Mouse (Mus musculus): ENCODE measurements around the gene Ccdc38. TPM values are rescaled to one million over a fixed set of nuclear protein-coding genes. Genes with fewer than 3 reads are reported as not detected.
"Not testable (repeated sequence)": the region's sequence is repeated elsewhere in the genome, so short reads cannot be mapped to it uniquely, and the experiment has no call there.

Gene Ccdc38
- polyA plus RNA-seq, 1 experiment from 2014 or later, result 0.45 TPM

DNA sequence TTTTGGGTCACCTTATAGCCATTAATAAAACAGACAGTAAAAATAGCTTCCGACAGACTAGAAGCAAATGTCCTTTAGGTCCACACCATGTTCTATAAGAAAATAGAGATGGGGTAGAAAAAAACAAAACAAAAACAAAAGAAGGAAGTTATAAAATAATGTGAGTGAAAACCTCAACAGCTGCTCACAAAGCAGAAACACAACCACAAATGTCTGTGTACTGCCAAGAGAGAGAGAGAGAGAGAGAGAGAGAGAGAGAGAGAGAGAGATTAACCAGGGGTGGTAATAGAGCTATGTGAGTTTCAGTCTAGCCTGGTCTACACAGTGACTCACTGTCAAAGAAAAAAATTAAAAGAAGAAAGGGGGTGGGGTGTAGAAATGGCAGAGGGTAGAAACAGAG is 1.2 kb downstream of the Ccdc38 start:
- WGBS, result 83% methylated on average over 1 of the region's 1 CpGs
- no peak overlapping the region for H3K4me2 ChIP-seq (ENCODE audit: low read depth, low read length, severe bottlenecking)
- H3K4me3 ChIP-seq (ENCODE audit: low read depth, low read length), result no peak overlapping the region
- DNase-seq (ENCODE audit: low spot score) (no peak), ATAC-seq (replicated peaks; ENCODE audit: low FRiP score) (no peak)
- H3K4me1 ChIP-seq (replicated peaks; ENCODE audit: control insufficient read depth, insufficient read depth, low read length), result no peaks in the 10 kb centered on the region; the same call in 1 of the 2 replicates
- H3K27ac ChIP-seq (ENCODE audit: low read depth, low read length), result no peak overlapping the region
- H3K9me3 ChIP-seq (ENCODE audit: control insufficient read depth, low read length), result no peaks in the 10 kb centered on the region
- no peaks in the 10 kb centered on the region; the same call in 1 of the 2 replicates for H3K27me3 ChIP-seq (ENCODE audit: control insufficient read depth, insufficient read depth, low read length)
- no peaks in the 10 kb centered on the region for H3K36me3 ChIP-seq (ENCODE audit: control insufficient read depth, insufficient read depth, low read length)
- H3K9ac ChIP-seq (ENCODE audit: low read length), result no peak overlapping the region

DNA sequence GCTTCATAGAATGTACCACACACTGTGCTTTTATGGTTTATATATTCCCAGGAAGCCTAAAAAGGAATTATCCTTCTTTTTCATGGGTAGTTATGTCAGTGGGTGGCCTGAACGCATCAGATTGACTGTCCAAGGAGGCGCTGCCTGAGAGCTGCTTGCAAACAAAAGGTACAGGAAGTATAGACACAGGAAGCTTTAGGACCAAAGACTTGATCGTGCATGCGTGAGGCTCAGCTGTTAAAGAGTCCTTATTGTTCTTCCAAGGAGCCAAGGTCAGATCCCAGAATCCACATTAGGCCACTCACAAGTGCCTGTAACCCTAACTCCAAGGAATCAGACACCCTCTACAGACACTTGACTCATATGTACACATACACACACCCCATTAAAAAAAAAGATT is 1.9 kb downstream of the Ccdc38 start:
- H3K27me3 ChIP-seq (ENCODE audit: control insufficient read depth, insufficient read depth, low read length), result no peaks in the 10 kb centered on the region; the same call in 1 of the 2 replicates
- no peak overlapping the region for H3K9ac ChIP-seq (ENCODE audit: low read length)
- H3K4me3 ChIP-seq (ENCODE audit: low read depth, low read length), result no peak overlapping the region
- no peaks in the 10 kb centered on the region for H3K36me3 ChIP-seq (ENCODE audit: control insufficient read depth, insufficient read depth, low read length)
- no peaks in the 10 kb centered on the region; the same call in 1 of the 2 replicates for H3K4me1 ChIP-seq (replicated peaks; ENCODE audit: control insufficient read depth, insufficient read depth, low read length)
- no peak overlapping the region for H3K4me2 ChIP-seq (ENCODE audit: low read depth, low read length, severe bottlenecking)
- no peak overlapping the region for H3K27ac ChIP-seq (ENCODE audit: low read depth, low read length)
- no peaks in the 10 kb centered on the region for H3K9me3 ChIP-seq (ENCODE audit: control insufficient read depth, low read length)
- WGBS, result 32% methylated on average over 4 of the region's 4 CpGs
- ATAC-seq (replicated peaks; ENCODE audit: low FRiP score) (no peak), DNase-seq (ENCODE audit: low spot score) (no peak)

DNA sequence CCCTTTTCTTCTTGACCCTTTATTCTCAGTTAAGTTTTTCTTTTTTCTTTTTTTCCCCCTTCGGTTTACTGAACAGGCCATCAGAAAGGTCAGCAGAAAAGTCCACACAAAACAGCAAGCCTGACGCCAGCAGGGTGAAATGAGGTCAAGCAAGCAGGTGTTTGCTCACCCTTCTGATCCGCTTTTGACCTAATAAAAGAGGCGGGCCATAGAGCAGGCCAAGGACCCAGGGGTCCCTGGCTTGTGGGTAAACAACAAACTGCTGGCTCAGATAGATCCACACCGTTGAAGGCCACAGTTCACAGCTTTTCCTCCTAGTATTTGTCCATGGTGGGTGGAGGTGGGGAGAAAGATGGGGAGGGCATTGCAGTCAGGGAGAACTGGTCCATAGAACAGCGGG is 2.7 kb downstream of the Ccdc38 start:
- Histone ChIP-seq H3K4me3 (ENCODE audit: low read depth, low read length) (no peak overlapping the region), H3K4me1 (replicated peaks; ENCODE audit: control insufficient read depth, insufficient read depth, low read length) (no peaks in the 10 kb centered on the region; the same call in 1 of the 2 replicates), H3K4me2 (ENCODE audit: low read depth, low read length, severe bottlenecking) (no peak overlapping the region), H3K9ac (ENCODE audit: low read length) (no peak overlapping the region), H3K27ac (ENCODE audit: low read depth, low read length) (no peak overlapping the region), H3K27me3 (ENCODE audit: control insufficient read depth, insufficient read depth, low read length) (no peaks in the 10 kb centered on the region; the same call in 1 of the 2 replicates), H3K9me3 (ENCODE audit: control insufficient read depth, low read length) (no peaks in the 10 kb centered on the region), H3K36me3 (ENCODE audit: control insufficient read depth, insufficient read depth, low read length) (no peaks in the 10 kb centered on the region)
- DNase-seq (ENCODE audit: low spot score), result no peak
- WGBS, result 58% methylated on average over 6 of the region's 6 CpGs
- no peak for ATAC-seq (replicated peaks; ENCODE audit: low FRiP score)

DNA sequence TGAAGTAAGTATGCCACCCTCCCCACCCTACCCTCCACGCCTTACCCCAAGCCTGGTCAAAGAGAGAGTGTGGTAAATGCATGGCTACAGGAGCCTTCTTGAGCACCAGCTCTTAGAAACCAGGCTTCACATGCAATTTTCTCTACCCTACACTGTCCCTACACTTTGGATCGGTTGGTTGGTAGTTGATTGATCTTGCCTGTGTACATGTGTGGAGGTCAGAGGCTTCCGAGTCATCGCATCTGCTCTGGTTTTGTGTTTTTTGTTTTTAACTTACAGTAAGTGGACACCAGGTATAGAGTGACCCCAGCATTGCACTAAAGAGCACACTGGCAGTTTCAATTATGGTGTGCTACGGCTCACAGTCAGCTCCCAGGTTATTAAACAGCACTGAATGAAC is 3.7 kb downstream of the Ccdc38 start:
- ATAC-seq (replicated peaks; ENCODE audit: low FRiP score) (no peak), DNase-seq (ENCODE audit: low spot score) (no peak)
- WGBS, result 81% methylated on average over 5 of the region's 5 CpGs

DNA sequence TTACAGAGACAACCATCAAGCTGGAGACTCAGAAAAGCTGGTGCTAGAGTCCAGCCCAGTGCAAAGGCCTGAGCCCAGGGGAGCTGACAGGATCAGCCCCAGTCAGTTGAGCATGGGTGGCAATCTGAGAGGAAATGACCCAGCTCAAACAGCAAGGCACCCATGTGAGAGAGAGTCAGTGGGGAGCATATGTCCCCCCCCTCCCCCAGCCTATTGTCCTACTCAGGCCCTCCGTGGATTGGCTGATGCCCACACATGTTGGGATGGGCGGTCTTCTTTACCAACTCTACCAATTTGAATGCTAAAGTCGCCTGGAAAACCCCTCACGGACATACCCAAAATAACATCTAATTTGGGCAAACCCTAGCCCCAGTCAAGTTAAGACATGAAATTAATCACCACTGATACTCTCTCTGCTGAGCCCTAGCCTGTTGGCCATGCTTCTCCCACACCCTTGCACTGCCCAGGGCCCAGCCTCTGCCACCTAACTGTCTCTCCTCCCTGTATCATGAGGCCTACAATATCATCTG is 7.4 kb downstream of the Ccdc38 start:
- ATAC-seq (replicated peaks; ENCODE audit: low FRiP score), result peak; percentile 36; the same call in 1 of the 2 replicates
- H3K9me3 ChIP-seq (ENCODE audit: control insufficient read depth, low read length), result no peaks in the 10 kb centered on the region
- no peaks in the 10 kb centered on the region for H3K27me3 ChIP-seq (ENCODE audit: control insufficient read depth, insufficient read depth, low read length)
- H3K36me3 ChIP-seq (ENCODE audit: control insufficient read depth, insufficient read depth, low read length), result no peaks in the 10 kb centered on the region
- H3K4me1 ChIP-seq (replicated peaks; ENCODE audit: control insufficient read depth, insufficient read depth, low read length), result no peaks in the 10 kb centered on the region
- no peak for DNase-seq (ENCODE audit: low spot score)
- WGBS, result 96% methylated on average over 4 of the region's 4 CpGs
- no peak overlapping the region for H3K4me2 ChIP-seq (ENCODE audit: low read depth, low read length, severe bottlenecking)
- H3K9ac ChIP-seq (ENCODE audit: low read length), result no peak overlapping the region
- no peak overlapping the region for H3K4me3 ChIP-seq (ENCODE audit: low read depth, low read length)
- H3K27ac ChIP-seq (ENCODE audit: low read depth, low read length), result no peak overlapping the region

More for the DNA sequence above, 3.7 kb downstream of the Ccdc38 start:
- Histone ChIP-seq H3K27me3 (ENCODE audit: control insufficient read depth, insufficient read depth, low read length) (no peaks in the 10 kb centered on the region), H3K36me3 (ENCODE audit: control insufficient read depth, insufficient read depth, low read length) (no peaks in the 10 kb centered on the region), H3K9me3 (ENCODE audit: control insufficient read depth, low read length) (no peaks in the 10 kb centered on the region), H3K4me1 (replicated peaks; ENCODE audit: control insufficient read depth, insufficient read depth, low read length) (no peaks in the 10 kb centered on the region; the same call in 1 of the 2 replicates), H3K27ac (ENCODE audit: low read depth, low read length) (no peak overlapping the region), H3K9ac (ENCODE audit: low read length) (no peak overlapping the region), H3K4me2 (ENCODE audit: low read depth, low read length, severe bottlenecking) (no peak overlapping the region), H3K4me3 (ENCODE audit: low read depth, low read length) (no peak overlapping the region)

DNA sequence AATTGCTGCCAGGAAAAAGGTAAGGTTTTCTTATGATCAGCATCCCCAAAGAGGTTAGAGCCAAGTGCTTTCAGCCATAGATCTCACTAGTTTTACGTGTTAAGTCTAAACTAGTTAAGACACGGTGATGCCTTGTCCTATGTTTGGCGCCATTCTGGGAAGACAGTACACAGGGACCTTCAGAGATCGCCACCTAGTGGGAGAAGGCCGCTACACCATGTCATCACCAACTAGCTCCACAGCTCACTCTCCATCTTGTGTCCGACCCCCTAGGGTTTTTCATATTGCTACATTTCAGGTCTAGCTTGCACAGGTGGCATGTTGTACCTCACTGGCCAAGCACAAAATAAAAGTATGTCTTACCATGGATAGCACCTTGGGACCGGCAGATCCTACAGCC is 8.6 kb downstream of the Ccdc38 start:
- no peak overlapping the region for H3K9ac ChIP-seq (ENCODE audit: low read length)
- no peaks in the 10 kb centered on the region for H3K9me3 ChIP-seq (ENCODE audit: control insufficient read depth, low read length)
- H3K4me3 ChIP-seq (ENCODE audit: low read depth, low read length), result no peak overlapping the region
- no peaks in the 10 kb centered on the region for H3K27me3 ChIP-seq (ENCODE audit: control insufficient read depth, insufficient read depth, low read length)
- peak; percentile 87 for DNase-seq (ENCODE audit: low spot score)
- no peak overlapping the region for H3K27ac ChIP-seq (ENCODE audit: low read depth, low read length)
- peak; percentile 71; the same call in 1 of the 2 replicates for ATAC-seq (replicated peaks; ENCODE audit: low FRiP score)
- no peak overlapping the region for H3K4me2 ChIP-seq (ENCODE audit: low read depth, low read length, severe bottlenecking)
- no peaks in the 10 kb centered on the region for H3K36me3 ChIP-seq (ENCODE audit: control insufficient read depth, insufficient read depth, low read length)
- no peaks in the 10 kb centered on the region for H3K4me1 ChIP-seq (replicated peaks; ENCODE audit: control insufficient read depth, insufficient read depth, low read length)
- 18% methylated on average over 7 of the region's 7 CpGs for WGBS

DNA sequence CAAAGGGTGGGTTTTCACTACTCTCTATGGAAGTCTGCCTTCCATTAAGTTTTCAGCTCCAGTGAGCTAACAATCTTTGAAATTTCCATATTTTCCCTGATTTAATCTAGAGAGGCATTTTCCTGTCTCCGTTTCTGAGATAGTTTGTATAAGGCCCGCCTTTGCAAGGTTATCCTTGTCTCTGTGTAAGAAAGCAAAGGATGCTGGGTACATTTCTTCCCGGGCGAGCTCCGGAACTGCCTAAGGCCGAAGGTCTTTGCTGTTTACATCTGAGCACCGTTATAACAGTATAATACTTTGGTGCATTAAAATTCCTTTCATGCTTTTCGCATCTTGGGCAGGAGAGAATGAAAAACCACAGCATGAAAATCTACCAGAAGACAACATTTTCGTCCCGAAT is 9.4 kb downstream of the Ccdc38 start:
- DNase-seq (ENCODE audit: low spot score), result no peak
- no peaks in the 10 kb centered on the region for H3K36me3 ChIP-seq (ENCODE audit: control insufficient read depth, insufficient read depth, low read length)
- H3K4me3 ChIP-seq (ENCODE audit: low read depth, low read length), result no peak overlapping the region
- H3K4me2 ChIP-seq (ENCODE audit: low read depth, low read length, severe bottlenecking), result no peak overlapping the region
- 84% methylated on average over 10 of the region's 10 CpGs for WGBS
- no peaks in the 10 kb centered on the region for H3K9me3 ChIP-seq (ENCODE audit: control insufficient read depth, low read length)
- no peak overlapping the region for H3K27ac ChIP-seq (ENCODE audit: low read depth, low read length)
- H3K27me3 ChIP-seq (ENCODE audit: control insufficient read depth, insufficient read depth, low read length), result no peaks in the 10 kb centered on the region
- H3K9ac ChIP-seq (ENCODE audit: low read length), result no peak overlapping the region
- ATAC-seq (replicated peaks; ENCODE audit: low FRiP score), result no peak
- H3K4me1 ChIP-seq (replicated peaks; ENCODE audit: control insufficient read depth, insufficient read depth, low read length), result no peaks in the 10 kb centered on the region

DNA sequence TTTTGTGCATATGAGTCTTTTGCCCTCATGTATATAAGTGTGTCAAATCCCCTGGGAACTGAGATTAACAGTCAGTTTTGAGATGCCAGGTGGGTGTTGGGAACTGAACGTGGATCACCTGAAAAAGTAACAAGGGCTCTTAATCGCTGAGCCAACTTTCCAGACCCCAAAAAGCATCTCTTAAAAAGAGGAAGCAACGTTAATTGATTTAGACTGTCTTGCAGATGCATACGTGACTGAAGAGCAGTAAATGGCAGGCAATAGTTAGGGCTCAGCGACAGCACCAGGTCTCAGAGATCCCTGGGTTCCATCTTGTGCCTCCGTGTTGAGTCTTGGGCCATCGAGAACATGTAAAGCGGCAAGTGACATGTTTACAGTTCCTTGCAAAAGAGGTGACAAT is 12.2 kb downstream of the Ccdc38 start:
- Histone ChIP-seq H3K4me1 (replicated peaks; ENCODE audit: control insufficient read depth, insufficient read depth, low read length) (no peaks in the 10 kb centered on the region), H3K27me3 (ENCODE audit: control insufficient read depth, insufficient read depth, low read length) (no peaks in the 10 kb centered on the region), H3K27ac (ENCODE audit: low read depth, low read length) (no peak overlapping the region), H3K9ac (ENCODE audit: low read length) (no peak overlapping the region), H3K4me2 (ENCODE audit: low read depth, low read length, severe bottlenecking) (no peak overlapping the region), H3K36me3 (ENCODE audit: control insufficient read depth, insufficient read depth, low read length) (no peaks in the 10 kb centered on the region), H3K4me3 (ENCODE audit: low read depth, low read length) (no peak overlapping the region), H3K9me3 (ENCODE audit: control insufficient read depth, low read length) (no peaks in the 10 kb centered on the region)
- DNase-seq (ENCODE audit: low spot score) (no peak), ATAC-seq (replicated peaks; ENCODE audit: low FRiP score) (no peak)
- 88% methylated on average over 8 of the region's 8 CpGs for WGBS

DNA sequence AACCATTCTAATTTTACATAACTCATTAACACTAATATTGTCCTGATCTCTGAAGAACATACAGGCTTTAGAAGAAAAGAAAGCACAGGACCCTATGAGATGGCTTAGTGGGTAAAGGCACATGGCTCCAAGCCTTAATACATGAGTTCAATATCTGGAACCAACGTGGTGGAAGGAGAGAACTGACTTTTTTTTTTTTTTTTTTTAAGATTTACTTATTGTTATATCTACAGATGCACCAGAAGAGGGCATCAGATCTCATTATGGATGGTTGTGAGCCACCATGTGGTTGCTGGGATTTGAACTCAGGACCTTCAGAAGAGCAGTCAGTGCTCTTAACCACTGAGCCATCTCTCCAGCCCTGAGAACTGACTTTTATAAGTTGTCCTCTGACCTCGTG is 17.5 kb downstream of the Ccdc38 start:
- not testable (repeated sequence) for H3K27ac ChIP-seq (ENCODE audit: low read depth, low read length); H3K4me3 ChIP-seq (ENCODE audit: low read depth, low read length); DNase-seq (ENCODE audit: low spot score); ATAC-seq (replicated peaks; ENCODE audit: low FRiP score); H3K9ac ChIP-seq (ENCODE audit: low read length); H3K9me3 ChIP-seq (ENCODE audit: control insufficient read depth, low read length); H3K4me1 ChIP-seq (replicated peaks; ENCODE audit: control insufficient read depth, insufficient read depth, low read length); H3K4me2 ChIP-seq (ENCODE audit: low read depth, low read length, severe bottlenecking); H3K36me3 ChIP-seq (ENCODE audit: control insufficient read depth, insufficient read depth, low read length); H3K27me3 ChIP-seq (ENCODE audit: control insufficient read depth, insufficient read depth, low read length)
- WGBS, result 76% methylated on average over 2 of the region's 2 CpGs

Data from forebrain, embryonic 11.5 days (tissue).